Mouse (Mus musculus) skeletal muscle tissue, adult 2 months (tissue): ENCODE measurements around the gene Gstt1.

Source experiments
- DNase-seq: peaks from one replicate; pipeline ENCODE4 v3.0.0-alpha.2; 2012; ENCODE audit warnings: low read depth, low spot score

The Gstt1 gene

DNA sequence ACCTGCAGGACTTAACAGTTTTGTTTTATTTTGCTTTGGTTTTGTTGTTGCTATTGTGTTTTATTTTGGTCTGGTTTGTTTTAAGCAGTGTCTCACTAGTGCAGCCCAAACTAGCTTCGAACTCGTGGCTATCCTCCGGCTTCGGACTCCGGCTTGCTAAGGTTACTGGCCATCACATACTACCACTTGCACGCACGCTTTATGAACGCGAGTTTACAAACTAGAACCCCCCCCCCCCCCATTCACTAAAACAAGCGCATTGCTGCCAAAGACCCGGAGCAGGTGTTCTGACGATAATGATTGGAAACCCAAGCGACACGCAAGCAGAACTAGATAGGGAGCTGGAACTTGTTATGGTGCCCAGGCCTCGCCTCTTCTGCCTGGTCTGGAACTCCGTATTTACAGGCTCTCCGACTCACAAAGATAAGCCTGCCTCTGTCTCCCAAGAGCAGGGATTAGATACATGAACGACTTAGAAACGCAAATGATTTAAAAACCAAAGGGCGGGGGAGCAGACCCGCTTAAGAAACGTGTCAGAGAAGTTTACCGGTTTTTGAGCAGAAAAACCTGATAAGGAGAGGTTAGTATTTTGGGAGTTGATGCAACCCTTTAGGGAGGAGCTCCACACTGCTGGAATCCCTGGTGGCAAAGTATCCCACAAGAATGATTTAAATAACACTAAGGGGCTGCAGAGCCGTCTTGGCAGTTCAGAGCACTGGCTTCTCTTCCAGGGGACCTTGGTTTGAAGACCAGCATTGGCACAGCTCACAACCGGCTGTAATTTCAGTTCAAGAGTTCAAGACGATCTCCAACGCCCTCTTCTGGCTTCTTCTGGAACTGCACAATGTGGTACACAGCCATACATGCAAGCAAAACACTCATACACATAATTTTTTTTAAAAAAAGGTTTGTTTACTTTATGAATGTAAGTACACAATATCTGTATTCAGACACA lies 33.6 kb downstream of the Gstt1 start:
- DNase-seq = peak; percentile 70

DNA sequence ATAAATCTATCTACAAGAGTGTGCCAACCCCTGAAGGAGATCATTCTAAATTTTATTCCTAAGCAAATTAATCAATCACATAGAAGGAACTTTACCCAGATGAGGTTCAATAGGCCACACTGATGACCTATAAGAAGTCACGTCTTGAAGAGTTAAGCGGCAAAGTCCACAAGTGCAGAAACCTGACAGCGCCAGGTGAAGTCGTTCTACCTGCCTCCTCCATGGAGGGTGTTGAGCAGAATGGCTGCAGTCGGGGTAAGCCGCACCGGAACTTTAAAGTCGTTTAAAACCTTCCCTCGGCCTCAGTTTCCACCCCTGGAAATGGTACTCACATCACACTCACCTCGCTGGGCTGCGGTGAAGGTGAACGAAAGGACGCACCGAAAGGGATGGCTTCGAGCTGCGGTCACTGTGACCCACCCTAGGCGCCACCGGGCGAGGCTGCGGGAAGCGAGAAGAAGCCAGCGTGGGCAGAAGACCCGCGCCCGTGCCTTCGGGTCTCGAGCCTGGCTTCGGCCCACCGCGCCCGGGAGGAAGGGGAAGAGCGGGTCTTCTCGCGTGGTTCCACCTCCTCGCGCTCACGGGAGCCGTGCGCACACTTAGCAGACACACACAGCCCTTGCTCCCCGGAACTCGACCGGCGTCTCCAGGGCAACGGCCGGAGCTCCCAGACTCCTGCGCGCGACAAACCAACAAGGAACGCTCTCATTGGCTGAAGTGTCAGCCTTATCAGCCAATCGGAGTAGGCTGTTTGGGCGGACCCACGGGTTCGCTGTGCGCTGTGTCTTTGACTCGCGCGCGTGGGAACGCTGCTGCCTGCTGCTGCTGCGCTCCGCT lies 34.5 kb downstream of the Gstt1 start, which contains the start of gene Cabin1:
Gene Cabin1, minus strand, starts transcription at position 660 of the 837 bp plus-strand sequence.
- DNase-seq = peak; percentile 98

DNA sequence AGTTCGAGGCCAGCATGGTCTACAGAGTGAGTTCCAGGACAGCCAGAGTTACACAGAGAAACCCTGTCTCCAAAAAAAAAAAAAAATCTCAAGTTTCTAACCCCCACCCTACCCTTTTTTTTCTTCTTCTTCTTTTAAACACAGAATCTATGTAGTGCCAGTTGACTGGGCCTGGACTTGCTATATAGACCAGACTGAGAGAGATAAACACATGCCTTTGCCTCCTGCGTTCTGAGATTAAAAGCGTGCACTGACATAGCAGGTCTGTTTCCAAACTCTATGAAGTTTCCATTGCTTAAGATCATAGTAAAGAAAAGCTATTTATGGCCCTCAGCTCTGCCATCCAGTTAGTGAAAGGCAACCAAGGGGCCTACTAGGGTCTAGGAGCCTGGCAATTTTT lies 36.0 kb downstream of the Gstt1 start:
- DNase-seq = no peak

DNA sequence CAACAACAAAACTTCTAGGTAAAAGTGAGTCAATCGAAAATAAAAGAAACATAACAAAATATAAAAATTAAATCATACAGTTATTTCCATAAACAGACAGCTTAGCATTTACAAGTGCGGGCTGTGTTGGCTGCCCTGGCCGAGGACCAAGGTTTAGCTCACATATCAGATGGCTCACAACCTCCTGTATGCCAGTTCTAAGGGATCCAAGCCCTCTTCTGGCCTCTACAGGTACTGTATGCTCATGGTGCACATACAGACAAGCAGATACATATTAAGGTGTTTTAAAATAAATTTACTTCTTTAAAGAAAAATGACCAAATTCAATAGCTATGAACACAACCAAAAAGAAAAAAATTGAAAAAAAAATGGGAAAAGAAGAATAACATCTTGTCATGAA lies 38.1 kb downstream of the Gstt1 start:
- DNase-seq = no peak

DNA sequence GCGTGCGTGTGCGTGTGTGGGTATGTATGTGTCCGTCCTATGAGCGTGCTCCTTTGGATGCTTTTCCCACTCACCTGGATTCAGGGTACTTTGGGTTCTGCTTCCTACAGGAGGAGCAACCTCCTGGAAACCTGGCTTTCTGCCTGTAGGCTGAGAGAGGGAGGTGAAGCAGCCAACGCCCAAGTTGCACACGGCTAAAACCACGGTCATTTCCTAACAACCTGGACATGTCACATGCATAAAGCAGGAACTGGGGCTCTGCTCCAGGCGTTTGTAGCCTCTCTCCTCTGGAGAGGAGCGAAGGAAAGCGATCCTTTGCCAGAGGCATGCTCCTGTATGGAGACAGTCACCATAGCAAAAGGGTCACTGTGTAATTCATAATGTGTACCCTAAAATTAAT lies 41.7 kb downstream of the Gstt1 start:
- DNase-seq = no peak

DNA sequence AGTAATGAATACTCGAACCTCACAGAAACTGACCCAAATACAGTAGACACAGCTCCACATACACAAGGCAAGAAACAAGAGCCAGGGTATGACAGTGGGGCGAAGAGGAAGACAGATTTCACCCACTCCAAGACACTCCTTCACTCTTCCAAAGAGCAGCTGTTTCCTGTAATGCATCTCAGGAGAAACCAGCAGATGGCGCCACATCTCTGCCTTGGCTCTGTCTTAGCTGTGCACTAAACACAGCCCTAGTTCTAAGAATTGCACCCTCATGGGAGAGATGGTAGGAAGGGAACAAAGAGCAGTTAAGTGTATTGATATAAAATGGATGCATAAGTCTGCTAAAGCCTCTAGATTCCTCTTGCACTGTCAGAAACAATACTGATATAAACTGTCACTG lies 54.4 kb downstream of the Gstt1 start:
- DNase-seq = peak; percentile 66

DNA sequence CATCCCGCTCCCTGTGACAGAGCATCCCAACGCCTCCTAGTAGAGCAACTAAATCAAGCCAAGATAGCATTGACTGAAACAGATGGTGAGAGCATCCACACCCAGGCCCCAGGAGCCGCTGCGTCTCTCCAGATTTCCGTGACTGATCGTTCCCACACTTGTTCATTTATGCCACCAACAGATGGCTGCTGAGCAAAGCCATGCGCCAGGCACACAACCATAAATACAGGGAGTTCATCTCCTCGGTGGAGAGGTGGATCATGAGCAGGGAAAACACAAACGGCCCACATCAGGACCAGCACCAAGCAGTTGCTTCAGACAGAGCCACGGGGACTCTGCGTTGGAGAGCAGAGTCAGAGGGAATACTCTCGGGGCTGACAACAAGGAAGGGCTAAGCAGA lies 55.0 kb downstream of the Gstt1 start:
- no peak for DNase-seq

DNA sequence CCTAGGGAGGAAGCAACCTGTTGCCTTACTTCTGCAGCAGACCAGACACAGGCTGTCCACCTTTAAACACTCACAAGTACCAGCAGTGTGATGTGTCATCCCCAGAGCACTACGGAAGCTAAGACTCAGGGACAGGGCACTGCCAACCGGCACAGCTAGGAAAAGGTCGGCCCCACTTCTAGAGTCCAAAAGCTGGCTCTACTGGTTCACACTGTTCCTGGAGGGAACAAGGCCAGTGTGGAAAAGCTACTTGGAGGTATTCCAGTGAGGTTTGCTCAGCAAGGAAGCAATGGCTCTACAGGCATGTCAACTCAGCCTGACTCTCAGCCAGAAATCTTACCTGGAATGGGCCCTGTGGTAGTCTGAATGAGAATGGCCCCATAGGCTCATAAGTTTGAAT lies 57.5 kb downstream of the Gstt1 start:
- DNase-seq = peak; percentile 30
